Mouse (Mus musculus): ENCODE measurements around the gene 1700022I11Rik.

Gene 1700022I11Rik

DNA sequence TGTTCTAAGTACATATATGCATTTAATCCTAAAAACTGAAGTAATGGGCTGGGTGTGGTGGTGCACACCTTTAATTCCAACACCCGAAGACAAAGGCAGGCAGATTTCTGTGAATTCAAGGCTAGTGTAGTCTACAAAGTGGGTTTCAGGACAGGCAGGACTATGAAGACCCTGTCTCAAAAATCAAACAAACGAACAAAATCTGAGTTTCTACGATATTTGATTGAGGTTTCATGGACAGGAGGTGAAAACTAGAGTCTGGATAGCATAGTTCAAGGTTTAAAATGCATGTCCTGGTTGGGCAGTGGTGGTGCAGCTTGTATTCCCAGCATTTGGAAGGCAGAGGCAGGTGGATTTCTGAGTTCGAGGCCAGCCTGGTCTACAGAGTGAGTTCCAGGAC, at the start of gene 1700022I11Rik:
TSS of gene 1700022I11Rik (plus strand) at position 301 of the 400 bp plus-strand sequence.
- no peak for DNase-seq (ENCODE audit: low spot score)

DNA sequence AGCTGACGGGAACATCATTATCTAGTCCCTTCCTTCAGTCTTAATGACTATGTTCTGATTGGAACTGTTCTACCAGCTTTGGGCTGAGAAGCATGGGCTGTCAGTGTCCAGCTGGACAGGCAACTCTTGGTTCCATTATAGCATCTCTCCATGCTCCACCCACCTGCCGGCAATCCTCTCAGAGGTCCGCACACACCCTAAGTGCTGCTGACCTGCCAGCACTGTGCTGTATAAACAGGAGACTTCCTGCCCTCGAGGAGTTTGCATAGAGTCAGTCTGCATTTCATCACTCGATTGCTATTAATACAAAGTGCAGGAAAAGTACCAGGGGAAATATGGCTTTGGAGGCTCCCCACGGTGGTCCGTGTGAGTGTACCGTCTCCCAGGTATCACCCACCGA, 48.7 kb upstream of the 1700022I11Rik start:
- no peak for DNase-seq (ENCODE audit: low spot score)

DNA sequence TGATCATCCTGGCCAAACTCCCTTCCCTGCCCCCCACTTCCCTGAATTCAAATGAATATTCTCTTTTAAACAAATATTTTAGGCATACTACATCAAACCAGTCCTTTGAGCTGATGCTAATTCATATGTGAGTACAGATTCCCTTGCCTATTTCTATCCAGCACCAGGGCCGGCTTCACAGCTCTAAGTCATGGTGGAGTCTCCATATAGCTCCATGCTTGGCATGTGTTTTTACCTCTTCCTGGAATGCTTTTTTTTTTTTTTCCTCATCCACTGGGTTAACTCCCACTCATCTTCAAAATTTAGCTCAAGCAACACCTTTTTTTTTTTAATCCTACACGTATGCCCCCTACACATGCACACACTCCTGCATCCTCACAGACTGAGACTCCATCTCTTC, 47.9 kb upstream of the 1700022I11Rik start:
- no peak for DNase-seq (ENCODE audit: low spot score)

GRCm38 (mm10) chr4:42922056-42922455, 47.3 kb upstream of the 1700022I11Rik start:
- DNase-seq (ENCODE audit: low spot score) = no peak

GRCm38 (mm10) chr4:42922461-42922860, 46.9 kb upstream of the 1700022I11Rik start:
- no peak for DNase-seq (ENCODE audit: low spot score)

DNA sequence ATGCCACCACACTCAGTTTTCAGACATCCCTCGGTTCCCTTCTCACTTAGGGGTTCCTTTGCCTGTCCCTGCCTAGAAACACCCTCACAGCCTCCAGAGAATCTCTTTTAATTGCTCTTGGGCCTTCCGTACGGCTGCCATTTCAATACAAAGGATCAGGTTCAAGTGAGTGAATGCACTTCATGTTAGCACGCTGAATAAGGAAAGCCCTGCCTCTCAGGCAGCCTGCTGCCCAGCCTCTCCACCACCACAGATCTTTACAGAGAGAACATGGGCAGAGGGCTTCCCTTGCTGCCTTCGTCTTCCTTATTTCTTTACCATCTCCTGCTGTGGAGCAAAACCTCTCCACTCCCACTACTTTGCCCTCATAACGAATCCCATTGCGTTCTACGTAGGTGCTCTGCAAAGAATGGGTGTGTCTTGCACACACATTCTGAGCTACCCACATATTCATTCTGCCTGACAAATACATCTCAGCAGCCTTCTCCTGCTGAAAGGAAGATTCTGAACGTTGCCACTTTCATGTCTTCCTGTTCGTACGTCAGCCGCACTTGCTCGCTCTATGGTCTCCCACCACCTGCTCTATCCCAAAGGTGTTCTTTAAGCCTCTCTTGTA, 45.2 kb upstream of the 1700022I11Rik start:
- no peak for DNase-seq (ENCODE audit: low spot score)

GRCm38 (mm10) chr4:42928209-42928608, 41.2 kb upstream of the 1700022I11Rik start:
- no peak for DNase-seq (ENCODE audit: low spot score)

DNA sequence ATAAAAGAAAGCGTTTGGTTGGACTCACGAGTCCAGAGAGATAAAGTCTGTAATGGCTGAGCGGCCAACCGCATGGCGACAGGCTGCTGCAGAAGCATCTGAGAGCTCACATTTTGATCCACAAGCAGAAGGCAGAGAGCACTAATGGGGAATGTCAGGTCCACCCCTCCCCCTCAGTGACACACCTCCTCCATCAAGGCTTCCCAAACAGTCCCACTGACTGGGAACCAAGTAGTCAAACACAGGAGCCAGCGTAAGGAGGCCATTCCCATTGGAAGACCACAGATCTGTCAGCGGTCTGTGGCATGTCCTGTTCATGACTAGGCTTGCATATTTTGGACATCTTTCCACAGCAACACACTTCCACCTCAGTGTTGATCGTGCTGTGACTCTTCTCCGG, 40.5 kb upstream of the 1700022I11Rik start:
- DNase-seq (ENCODE audit: low spot score) = no peak

DNA sequence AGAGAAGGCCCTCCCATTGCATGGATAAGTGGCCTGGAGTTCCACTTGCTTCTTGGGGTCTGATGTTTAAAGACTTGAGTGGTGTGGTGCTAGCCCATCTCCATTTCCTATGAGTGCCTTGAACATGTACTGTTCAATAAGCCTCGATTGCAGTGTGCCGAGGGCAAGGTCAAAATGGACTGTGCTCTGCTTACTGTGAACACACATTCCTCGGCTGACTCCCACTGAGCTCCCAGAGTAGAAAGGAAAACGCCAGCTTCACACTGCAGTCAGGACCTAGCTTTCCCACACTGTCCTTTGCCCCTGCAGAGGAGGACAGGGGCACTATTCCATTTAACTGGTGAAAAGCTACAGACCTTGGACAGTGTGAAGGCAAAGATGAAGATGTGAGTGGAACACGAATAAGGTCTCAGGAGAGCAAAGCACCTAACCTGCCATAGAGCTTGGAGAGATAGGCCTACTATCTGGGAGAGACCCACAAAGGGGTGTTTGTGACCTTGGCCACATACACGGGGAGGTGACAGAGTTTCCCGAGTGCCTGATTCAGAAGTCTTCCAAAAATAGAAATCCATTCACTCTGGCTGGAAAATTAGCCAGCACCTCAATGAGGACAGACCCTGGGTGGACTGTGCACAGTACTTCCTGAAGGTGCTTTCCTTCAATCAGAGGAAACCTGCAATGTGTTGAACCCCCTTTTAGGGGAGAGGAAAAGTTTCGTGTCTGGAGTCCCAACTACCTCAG, 37.0 kb upstream of the 1700022I11Rik start:
- no peak for DNase-seq (ENCODE audit: low spot score)

- DNase-seq (ENCODE audit: low spot score) = no peak
Observed at GRCm38 (mm10) chr4:42933630-42934029, 35.8 kb upstream of the 1700022I11Rik start.

DNA sequence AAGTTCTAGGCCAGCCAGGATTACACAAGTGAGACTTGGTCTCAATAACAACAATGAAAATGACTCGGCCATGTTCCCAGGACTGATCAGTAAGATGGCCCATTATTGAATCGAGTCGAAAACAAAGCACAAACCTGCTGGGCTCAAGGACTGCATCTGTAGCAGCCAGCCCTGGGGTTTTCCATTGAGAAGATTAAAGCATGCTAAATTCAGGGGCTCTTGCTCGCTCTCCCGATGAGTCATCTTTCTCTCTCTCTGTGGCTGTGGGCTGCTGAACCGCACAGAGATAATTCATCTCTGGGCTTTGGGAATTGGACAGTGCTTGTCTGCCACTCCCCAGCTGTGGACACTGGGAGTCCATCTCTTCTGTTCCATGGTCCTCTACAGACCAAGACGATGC, 28.0 kb upstream of the 1700022I11Rik start:
- DNase-seq (ENCODE audit: low spot score) = no peak

- no peak for DNase-seq (ENCODE audit: low spot score)
Observed at GRCm38 (mm10) chr4:42943341-42943740, 26.1 kb upstream of the 1700022I11Rik start.

DNA sequence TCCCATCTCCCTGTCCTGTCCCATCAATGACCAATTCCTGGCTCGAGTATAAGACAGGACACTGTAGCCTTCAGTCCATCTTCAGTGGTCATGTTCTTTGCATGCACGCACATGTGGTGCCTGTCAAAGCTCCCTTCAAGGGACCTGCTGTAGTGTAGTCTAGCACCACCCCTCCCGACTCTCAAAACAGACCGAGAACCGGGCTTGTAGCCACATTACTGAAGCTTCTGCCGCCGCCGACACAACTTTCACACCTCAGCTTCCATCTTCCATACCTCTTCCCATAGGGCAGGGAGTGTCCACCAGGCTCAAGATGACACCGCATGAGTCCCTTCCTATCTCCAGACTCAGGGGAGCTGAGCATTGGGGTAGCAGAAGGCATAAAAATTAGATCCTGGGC, 25.2 kb upstream of the 1700022I11Rik start:
- no peak for DNase-seq (ENCODE audit: low spot score)

DNA sequence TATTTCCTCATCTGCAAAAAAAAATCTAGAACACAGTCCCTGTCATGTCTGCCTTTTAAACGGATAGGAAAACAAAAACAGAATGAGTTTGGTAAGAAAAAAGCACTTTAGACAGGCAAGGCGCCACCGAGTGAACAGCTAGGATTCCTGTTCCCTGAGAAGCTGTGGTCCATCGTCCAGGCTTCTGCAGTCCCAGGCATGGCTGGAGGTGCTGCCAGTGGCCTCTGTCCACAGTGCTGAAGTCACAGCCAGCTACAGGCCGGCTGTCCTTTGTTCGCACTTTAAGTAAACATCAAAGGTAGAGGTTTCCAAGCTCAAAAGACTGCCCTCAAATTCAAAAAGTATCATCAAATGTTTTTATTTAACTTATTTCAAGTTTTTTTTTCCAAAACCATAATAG, 24.4 kb upstream of the 1700022I11Rik start:
- no peak for DNase-seq (ENCODE audit: low spot score)

- DNase-seq (ENCODE audit: low spot score) = no peak
Observed at GRCm38 (mm10) chr4:42945445-42945844, 24.0 kb upstream of the 1700022I11Rik start.

DNA sequence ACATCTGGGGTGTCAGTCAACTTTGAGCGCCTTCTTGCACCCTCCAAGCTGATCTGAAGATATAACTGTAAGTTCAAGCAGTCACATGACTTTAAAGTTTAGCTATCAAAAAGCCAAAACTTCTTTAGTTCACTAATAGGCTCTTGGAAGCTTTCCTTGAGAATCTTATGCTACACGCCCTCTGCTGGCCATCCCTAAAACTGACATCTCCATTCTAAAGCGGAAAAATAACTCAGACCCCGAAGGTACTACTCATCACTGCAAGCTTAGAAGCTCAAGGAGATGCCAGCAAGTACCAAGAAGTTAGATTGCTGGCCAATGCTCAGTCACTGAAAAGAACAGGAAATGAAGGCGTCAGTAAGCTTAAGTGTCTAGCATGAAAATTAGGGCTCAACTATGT, 23.5 kb upstream of the 1700022I11Rik start:
- DNase-seq (ENCODE audit: low spot score) = peak; percentile 33

DNA sequence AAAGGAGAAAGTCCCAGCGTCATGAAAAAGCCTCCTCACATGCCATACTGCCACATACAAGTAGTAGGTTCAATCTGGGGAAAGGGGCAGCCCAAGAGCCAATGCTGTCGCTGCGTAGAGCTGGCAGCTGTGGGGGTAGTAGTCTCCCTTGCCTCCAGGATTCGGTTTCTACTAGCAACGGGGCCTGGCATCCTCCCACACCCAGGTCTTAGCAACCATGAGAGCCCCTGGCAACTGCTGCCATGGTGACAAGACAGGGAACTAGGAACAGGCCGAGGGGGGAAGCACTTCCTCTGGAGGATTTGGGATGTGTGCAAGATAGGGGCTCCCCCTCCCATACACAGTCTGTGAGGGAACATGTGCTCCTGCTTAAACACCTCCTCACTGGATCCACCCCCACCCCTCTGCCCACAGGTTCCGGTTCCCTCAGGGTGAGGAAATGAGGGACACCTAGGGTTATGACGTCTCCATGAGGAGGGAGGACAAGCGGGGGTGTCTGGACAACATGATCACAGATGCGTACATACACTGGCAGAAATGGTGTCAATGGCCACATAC, 22.6 kb upstream of the 1700022I11Rik start:
- no peak for DNase-seq (ENCODE audit: low spot score)

DNA sequence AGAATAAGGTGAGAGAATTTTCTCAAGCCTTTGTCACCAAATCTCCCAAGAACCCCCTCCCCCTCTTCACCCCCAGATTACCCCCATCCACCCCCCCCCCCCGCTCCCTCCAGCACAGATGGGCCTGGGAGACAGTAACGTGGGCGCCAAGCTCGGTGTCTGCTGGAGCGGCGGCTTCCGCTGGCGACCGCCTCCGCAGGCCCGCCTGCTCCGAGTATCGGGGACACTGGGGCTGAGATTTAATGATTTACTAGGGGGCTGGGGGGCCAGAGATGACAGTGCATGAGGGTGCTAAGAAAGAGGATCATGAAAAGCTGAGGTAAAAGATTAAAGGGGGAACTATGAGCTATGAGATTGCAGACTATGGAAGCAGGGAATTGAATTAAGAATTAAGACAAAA, 20.9 kb upstream of the 1700022I11Rik start:
- DNase-seq (ENCODE audit: low spot score) = no peak

DNA sequence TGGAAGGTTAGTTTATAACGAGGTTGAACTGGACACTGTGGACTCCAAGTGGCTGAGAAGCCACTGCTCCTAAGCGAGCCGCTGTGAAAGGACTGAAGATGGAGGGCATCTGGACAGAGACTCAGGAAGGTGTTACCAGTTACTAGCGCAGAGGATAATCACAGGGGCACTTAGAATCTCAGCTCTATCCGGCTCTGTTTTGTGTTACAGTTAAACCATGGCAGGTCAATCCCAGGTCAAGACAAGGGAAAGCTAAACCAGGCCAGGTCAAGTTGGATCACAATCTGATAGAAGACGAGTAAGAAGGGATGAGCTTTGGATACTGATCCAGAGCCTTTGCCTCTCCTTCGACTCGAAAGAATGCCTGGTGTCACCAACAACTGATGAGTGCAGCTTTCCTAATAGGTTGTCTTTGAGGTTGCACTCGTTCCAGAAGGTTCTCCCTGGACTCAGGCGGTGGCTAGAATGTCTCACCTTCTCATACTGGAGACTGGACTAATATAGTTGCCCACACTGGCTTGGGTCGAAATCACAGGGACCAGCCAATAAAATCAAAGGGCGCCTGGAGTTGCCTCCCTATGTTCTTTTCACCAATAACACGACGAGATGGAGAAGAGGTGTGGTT, 20.2 kb upstream of the 1700022I11Rik start:
- no peak for DNase-seq (ENCODE audit: low spot score)

- peak; percentile 93 for DNase-seq (ENCODE audit: low spot score)
Observed at GRCm38 (mm10) chr4:42949676-42950051, 19.7 kb upstream of the 1700022I11Rik start, which contains the start of gene Dnajb5. Gene Dnajb5, plus strand, starts transcription at chr4:42949814.

GRCm38 (mm10) chr4:42950065-42950558, 19.3 kb upstream of the 1700022I11Rik start:
- peak; percentile 88 for DNase-seq (ENCODE audit: low spot score)

All from T-cell, adult 2 months (primary cell).